Mouse (Mus musculus) ES-Bruce4 (cell line): ENCODE results near the gene Ppp1r1b.

Source experiments
- CTCF ChIP-seq: IDR thresholded peaks from one replicate; pipeline ENCODE4 v1.8.1; 2011; ENCODE audit warnings: low read depth, low read length
- POLR2A ChIP-seq: IDR thresholded peaks from one replicate; pipeline ENCODE4 v1.8.1; 2011; ENCODE audit warnings: low read length; ENCODE audit not compliant: insufficient read depth

- TF ChIP-seq POLR2A (no peak), CTCF (no peak)
These were observed 36.0 kb downstream of the Ppp1r1b start for GRCm38 (mm10) chr11:98384216-98384615.
